Mouse (Mus musculus): ENCODE results near the gene Slain2.

Gene Slain2

GRCm38 (mm10) chr5:73013611-73014287 is 99.6 kb downstream of the Slain2 start:
- DNase-seq = peak in 1 of 2 experiments; percentile 6

GRCm38 (mm10) chr5:73014745-73015144 is 100.6 kb downstream of the Slain2 start:
- DNase-seq = no peak

GRCm38 (mm10) chr5:73023801-73024200 is 109.7 kb downstream of the Slain2 start:
- DNase-seq = no peak

Data from B cell, adult 2 months (primary cell).